Mouse (Mus musculus) kidney, embryonic 14.5 days (tissue): ENCODE results near the gene Mboat7. TPM values are rescaled to one million over a fixed set of nuclear protein-coding genes. Genes with fewer than 3 reads are reported as not detected.
A peak's percentile ranks its signal among the peaks of the same experiment; 100 is the strongest.

ENCODE experiments used
- ATAC-seq: fragments of 200-750 bp; cut with Nextera tagmentation; 2 replicates; pipeline ENCODE4 v1.8.0; 2017; ENCODE audit warnings: moderate number of reproducible peaks, mild to moderate bottlenecking, moderate TSS enrichment, moderate library complexity; ENCODE audit not compliant: low FRiP score, low TSS enrichment
- H3K27ac ChIP-seq: fragments of 300-500 bp; sonication (generic); 2 replicates; pipeline ENCODE4 v1.5.1; 2014; ENCODE audit warnings: low read depth, mild to moderate bottlenecking, low read length, moderate library complexity, mixed read lengths
- H3K27me3 ChIP-seq: fragments of 300-500 bp; sonication (generic); 2 replicates; pipeline ENCODE4 v1.6.1; 2014; ENCODE audit warnings: mild to moderate bottlenecking, low read length; ENCODE audit not compliant: control insufficient read depth, insufficient read depth
- H3K36me3 ChIP-seq: fragments of 300-500 bp; sonication (generic); 2 replicates; pipeline ENCODE4 v1.6.1; 2014; ENCODE audit warnings: low read length, mixed read lengths; ENCODE audit not compliant: control insufficient read depth, insufficient read depth
- H3K4me1 ChIP-seq: fragments of 300-500 bp; sonication (generic); 2 replicates; pipeline ENCODE4 v1.6.1; 2014; ENCODE audit warnings: low read length, mixed read lengths; ENCODE audit not compliant: control insufficient read depth, insufficient read depth
- H3K4me2 ChIP-seq: fragments of 300-500 bp; sonication (generic); replicated peaks from 2 replicates; pipeline ENCODE4 v1.6.1; 2014; ENCODE audit warnings: low read depth, mild to moderate bottlenecking, low read length
- H3K4me3 ChIP-seq: fragments of 300-500 bp; sonication (generic); 2 replicates; pipeline ENCODE4 v1.5.1; 2014; ENCODE audit warnings: mild to moderate bottlenecking, low read length
- H3K9ac ChIP-seq: fragments of 300-500 bp; sonication (generic); 2 replicates; pipeline ENCODE4 v1.6.1; 2014; ENCODE audit warnings: low read depth, mild to moderate bottlenecking, low read length, moderate library complexity
- H3K9me3 ChIP-seq: fragments of 300-500 bp; sonication (generic); 2 replicates; pipeline ENCODE4 v1.6.1; 2016; ENCODE audit warnings: low read length; ENCODE audit not compliant: control insufficient read depth
- WGBS: fragments of 180-500 bp; shearing (Covaris S2); extraction: QIAGEN DNeasy Blood & Tissue Kit; methylation state at CpG from one replicate; pipeline ENCODE4 v1.1.7; 2014; 5-methylcytosine and 5-hydroxymethylcytosine counted together
- polyA plus RNA-seq: library from polyadenylated mRNA; unstranded; fragments of >200 nt; fragmentation: Nextera tagmentation; extraction: Ambion mirVana; gene quantifications from 2 replicates; pipeline ENCODE4 v1.2.1, GENCODE M21; 2014

The Mboat7 gene
- polyA plus RNA-seq, 1 experiment from 2014 or later = 45.0 TPM

- no peaks in the 10 kb centered on the region for H3K27me3 ChIP-seq
- H3K27ac ChIP-seq = no peak overlapping the region
- H3K4me1 ChIP-seq = no peaks in the 10 kb centered on the region
- no peak overlapping the region for H3K4me3 ChIP-seq
- no peak overlapping the region for H3K9ac ChIP-seq
- H3K4me2 ChIP-seq = no peak overlapping the region
- ATAC-seq = no peak
- peaks cover 47% of the 10 kb centered on the region; the same call in 1 of the 2 replicates for H3K36me3 ChIP-seq
- H3K9me3 ChIP-seq = no peaks in the 10 kb centered on the region
- WGBS = 88% methylated on average over 10 of the region's 10 CpGs
Observed at GRCm38 (mm10) chr7:3683908-3684550, 9.3 kb downstream of the Mboat7 start.

- H3K4me3 ChIP-seq = peak within 1 kb of the TSS; percentile 17
- H3K4me1 ChIP-seq = no peaks in the 10 kb centered on the region
- H3K36me3 ChIP-seq = peaks cover 15% of the 10 kb centered on the region; the same call in 1 of the 2 replicates
- WGBS = 49% methylated on average over 9 of the region's 9 CpGs
- H3K4me2 ChIP-seq = peak within 1 kb of the TSS; percentile 10; the same call in 1 of the 2 replicates
- H3K27ac ChIP-seq = no peak within 1 kb of the TSS
- H3K27me3 ChIP-seq = no peaks in the 10 kb centered on the region
- ATAC-seq = 0 out of 2 replicates have a peak, but pooled peaks have one; percentile 32
- H3K9me3 ChIP-seq = no peaks in the 10 kb centered on the region
- H3K9ac ChIP-seq = peak within 1 kb of the TSS; percentile 45
Observed at GRCm38 (mm10) chr7:3677342-3677741, 16.0 kb downstream of the Mboat7 start, which contains the start of gene Tmc4. Gene Tmc4 (minus strand): TSS chr7:3677553.

- peaks cover 15% of the 10 kb centered on the region; the same call in 1 of the 2 replicates for H3K36me3 ChIP-seq
- no peaks in the 10 kb centered on the region for H3K27me3 ChIP-seq
- H3K4me3 ChIP-seq = peak overlapping the region; percentile 17
- 0 out of 2 replicates have a peak overlapping the region, but pooled peaks have one; percentile 10 for H3K4me2 ChIP-seq
- peak overlapping the region; percentile 45; the same call in 1 of the 2 replicates for H3K9ac ChIP-seq
- WGBS = 90% methylated on average over 12 of the region's 12 CpGs
- H3K27ac ChIP-seq = no peak overlapping the region
- ATAC-seq = no peak
- no peaks in the 10 kb centered on the region for H3K9me3 ChIP-seq
- no peaks in the 10 kb centered on the region for H3K4me1 ChIP-seq
Observed at GRCm38 (mm10) chr7:3676371-3676770, 17.0 kb downstream of the Mboat7 start.

GRCm38 (mm10) chr7:3675228-3675548 lies 18.1 kb downstream of the Mboat7 start:
- no peak overlapping the region for H3K4me2 ChIP-seq
- H3K9me3 ChIP-seq = no peaks in the 10 kb centered on the region
- WGBS = 80% methylated on average over 3 of the region's 3 CpGs
- H3K36me3 ChIP-seq = peaks cover 12% of the 10 kb centered on the region; the same call in 1 of the 2 replicates
- no peak overlapping the region for H3K4me3 ChIP-seq
- no peak for ATAC-seq
- no peak overlapping the region for H3K27ac ChIP-seq
- H3K4me1 ChIP-seq = no peaks in the 10 kb centered on the region
- H3K27me3 ChIP-seq = no peaks in the 10 kb centered on the region
- H3K9ac ChIP-seq = no peak overlapping the region

- ATAC-seq = peak; percentile 88
- Histone ChIP-seq H3K4me3 (no peak overlapping the region), H3K4me1 (no peaks in the 10 kb centered on the region), H3K27ac (no peak overlapping the region), H3K36me3 (peaks cover 10% of the 10 kb centered on the region; the same call in 1 of the 2 replicates), H3K27me3 (no peaks in the 10 kb centered on the region), H3K9me3 (no peaks in the 10 kb centered on the region), H3K4me2 (no peak overlapping the region), H3K9ac (no peak overlapping the region)
- WGBS = 71% methylated on average over 10 of the region's 10 CpGs
Observed at GRCm38 (mm10) chr7:3674507-3675227, 18.7 kb downstream of the Mboat7 start.

GRCm38 (mm10) chr7:3666921-3667391 lies 26.4 kb downstream of the Mboat7 start:
- H3K36me3 ChIP-seq = peaks cover 13% of the 10 kb centered on the region
- WGBS = 16% methylated on average over 14 of the region's 14 CpGs
- H3K27me3 ChIP-seq = no peaks in the 10 kb centered on the region
- H3K9me3 ChIP-seq = no peaks in the 10 kb centered on the region
- H3K27ac ChIP-seq = no peak overlapping the region
- H3K4me2 ChIP-seq = peak overlapping the region; percentile 4; the same call in 1 of the 2 replicates
- H3K9ac ChIP-seq = peak overlapping the region; percentile 32; the same call in 1 of the 2 replicates
- no peak for ATAC-seq
- peak overlapping the region; percentile 4; the same call in 1 of the 2 replicates for H3K4me3 ChIP-seq
- peaks cover 17% of the 10 kb centered on the region; the same call in 1 of the 2 replicates for H3K4me1 ChIP-seq

GRCm38 (mm10) chr7:3665215-3666114 lies 27.9 kb downstream of the Mboat7 start, which contains the start of gene Leng1:
Gene Leng1 (minus strand): TSS chr7:3665840.
- Histone ChIP-seq H3K27ac (peak within 1 kb of the TSS; percentile 73), H3K4me3 (peak within 1 kb of the TSS; percentile 63), H3K27me3 (no peaks in the 10 kb centered on the region), H3K36me3 (peaks cover 28% of the 10 kb centered on the region), H3K4me2 (peak within 1 kb of the TSS; percentile 53), H3K9me3 (no peaks in the 10 kb centered on the region), H3K4me1 (peaks cover 17% of the 10 kb centered on the region; the same call in 1 of the 2 replicates), H3K9ac (peak within 1 kb of the TSS; percentile 68)
- ATAC-seq = peak; percentile 98
- 5% methylated on average over 45 of the region's 45 CpGs for WGBS

GRCm38 (mm10) chr7:3664524-3665214 lies 28.7 kb downstream of the Mboat7 start:
- Histone ChIP-seq H3K4me2 (peak overlapping the region; percentile 53), H3K9me3 (no peaks in the 10 kb centered on the region), H3K4me1 (peaks cover 17% of the 10 kb centered on the region; the same call in 1 of the 2 replicates), H3K9ac (peak overlapping the region; percentile 68), H3K27ac (peak overlapping the region; percentile 57), H3K4me3 (peak overlapping the region; percentile 63), H3K27me3 (no peaks in the 10 kb centered on the region), H3K36me3 (peaks cover 36% of the 10 kb centered on the region)
- WGBS = 31% methylated on average over 15 of the region's 15 CpGs
- ATAC-seq = peak; percentile 10
